Mouse (Mus musculus): ENCODE measurements around the gene Shroom3.

The Shroom3 gene

DNA sequence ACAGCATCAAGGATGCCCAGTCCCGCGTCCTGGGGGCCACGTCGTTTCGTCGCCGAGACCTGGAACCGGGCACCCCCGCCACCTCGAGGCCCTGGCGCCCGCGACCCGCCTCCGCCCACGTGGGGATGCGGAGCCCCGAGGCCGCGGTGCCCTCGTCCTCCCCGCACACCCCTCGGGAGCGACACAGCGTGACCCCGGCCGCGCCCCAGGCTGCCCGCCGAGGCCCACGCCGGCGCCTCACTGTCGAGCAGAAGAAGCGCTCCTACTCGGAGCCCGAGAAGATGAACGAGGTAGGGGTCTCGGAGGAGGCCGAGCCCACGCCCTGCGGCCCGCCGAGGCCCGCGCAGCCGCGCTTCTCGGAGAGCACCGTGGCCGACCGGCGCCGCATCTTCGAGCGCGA, 258.9 kb downstream of the Shroom3 start:
- no peak for DNase-seq

DNA sequence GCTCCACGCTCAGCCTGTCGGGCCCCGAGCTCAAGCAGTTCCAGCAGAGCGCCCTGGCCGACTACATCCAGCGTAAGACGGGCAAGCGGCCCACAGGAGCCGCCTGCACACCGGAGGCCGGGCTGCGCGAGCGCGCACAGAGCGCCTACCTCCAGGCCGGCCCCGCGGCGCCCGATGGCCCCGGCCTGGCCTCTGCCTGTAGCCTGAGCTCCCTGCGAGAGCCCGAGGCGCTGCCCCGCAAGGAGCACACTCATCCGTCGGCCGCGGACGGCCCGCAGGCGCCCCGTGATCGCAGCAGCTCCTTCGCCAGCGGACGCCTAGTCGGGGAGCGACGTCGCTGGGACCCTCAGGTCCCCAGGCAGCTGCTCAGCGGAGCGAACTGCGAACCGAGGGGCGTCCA, 259.3 kb downstream of the Shroom3 start:
- DNase-seq, result no peak

- no peak for DNase-seq
These were observed 261.6 kb downstream of the Shroom3 start for GRCm38 (mm10) chr5:92944867-92945266.

DNA sequence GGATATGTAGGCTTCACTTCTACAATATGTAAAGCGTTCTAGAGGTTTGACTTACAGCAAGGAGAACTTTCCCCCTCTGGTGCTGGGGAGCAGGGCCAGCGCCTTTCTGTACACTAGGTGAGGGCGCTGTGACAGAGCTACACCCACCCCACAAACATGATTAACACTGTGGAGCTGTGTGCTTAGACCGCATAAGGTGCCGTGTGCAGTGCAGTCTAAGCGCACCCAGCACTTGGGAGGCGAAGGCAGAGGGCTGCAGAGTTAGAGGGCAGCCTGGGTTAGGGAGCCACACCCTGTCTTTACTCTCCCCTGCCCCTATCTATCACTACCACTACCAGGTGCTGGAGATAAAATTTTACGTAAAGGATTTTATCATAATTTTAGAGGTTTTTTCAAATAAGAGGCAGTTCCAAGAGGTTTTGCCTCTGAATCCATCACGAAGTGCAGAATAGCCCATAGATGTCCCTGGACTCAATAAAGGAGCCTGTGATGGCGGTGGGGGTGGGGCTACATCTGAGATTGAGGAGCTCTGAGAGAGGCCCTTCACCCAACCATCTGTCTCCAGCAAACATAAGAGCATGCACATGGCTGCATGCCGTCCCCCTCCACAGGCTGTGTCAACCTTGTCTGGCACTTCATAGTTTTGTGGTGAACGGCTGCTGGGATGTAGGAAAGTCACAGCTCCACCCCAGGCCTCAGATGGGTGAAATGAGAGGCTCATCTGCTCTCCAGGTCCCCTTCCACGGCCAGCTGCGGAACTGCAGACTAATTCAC, 265.9 kb downstream of the Shroom3 start:
- no peak for DNase-seq

GRCm38 (mm10) chr5:92950583-92950982, 267.3 kb downstream of the Shroom3 start:
- no peak for DNase-seq

GRCm38 (mm10) chr5:92951079-92951478, 267.8 kb downstream of the Shroom3 start:
- DNase-seq, result no peak

DNA sequence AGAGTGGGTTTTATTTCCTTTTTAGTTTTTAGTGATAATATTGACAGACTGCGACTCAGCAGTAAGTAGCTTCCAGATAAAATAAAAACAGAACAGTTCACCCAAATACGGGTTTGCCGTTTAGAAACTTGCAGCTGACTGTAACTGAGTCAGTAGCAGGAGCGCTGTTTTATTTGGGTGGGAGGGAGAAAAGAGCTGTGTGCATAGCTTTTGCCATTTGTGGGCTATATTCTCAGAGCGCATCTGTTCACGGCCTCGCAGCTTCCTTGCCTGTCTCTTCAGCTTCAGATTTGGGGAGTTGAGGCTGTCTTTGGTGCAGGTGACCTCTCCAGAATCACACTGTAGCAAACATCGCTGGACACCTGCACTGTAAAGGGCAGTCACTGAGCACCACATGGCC, 270.6 kb downstream of the Shroom3 start:
- no peak for DNase-seq

DNA sequence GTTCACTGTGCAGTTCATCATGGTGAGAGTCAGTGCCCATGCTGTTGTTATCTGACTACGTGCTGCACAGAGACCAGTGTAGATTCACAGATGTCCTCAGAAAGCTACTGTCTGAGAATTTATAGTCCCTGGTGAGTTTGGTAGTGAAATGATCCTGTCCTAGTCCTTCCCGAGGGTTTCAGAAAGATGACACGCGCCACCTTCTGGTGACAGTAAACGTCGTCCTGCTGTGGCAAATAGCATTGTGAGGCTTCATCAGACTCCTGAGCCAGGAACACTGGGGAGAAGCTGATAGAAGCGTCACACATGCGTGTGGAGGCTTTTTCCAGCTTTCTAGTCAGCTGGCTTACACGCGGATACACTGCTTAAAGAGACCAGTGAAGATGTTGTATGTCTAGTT, 271.1 kb downstream of the Shroom3 start:
- DNase-seq, result peak; percentile 84

DNA sequence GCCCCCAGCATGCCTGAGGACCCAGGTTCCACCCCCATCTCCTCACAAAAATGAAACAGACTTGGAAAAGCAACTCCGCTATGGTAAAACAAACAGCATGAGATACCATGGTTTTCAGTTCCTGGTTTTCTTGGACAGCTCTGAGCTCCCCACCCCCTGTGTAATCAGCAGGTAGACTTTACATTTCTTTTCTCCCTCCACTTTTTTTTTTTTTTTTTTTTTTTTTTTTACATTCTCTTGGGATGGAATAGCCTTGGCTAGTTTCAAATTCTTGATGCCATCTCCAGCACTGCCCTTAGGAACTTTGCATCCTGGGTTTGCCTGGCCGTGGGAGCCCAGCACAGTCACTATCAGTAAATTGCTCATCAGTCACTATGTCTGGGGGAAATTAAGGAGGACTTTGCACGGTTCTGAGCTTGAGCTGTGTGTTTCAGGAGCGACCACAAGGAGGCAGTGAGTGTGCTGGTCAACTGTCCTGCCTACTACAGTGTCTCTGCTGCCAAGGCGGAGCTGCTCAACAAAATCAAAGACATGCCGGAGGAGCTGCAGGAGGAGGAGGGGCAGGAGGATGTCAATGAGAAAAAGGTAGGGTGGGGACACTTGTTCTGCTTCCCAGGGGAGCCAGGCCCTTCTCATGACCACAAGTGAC, 271.7 kb downstream of the Shroom3 start:
- DNase-seq, result no peak

- no peak for DNase-seq
These were observed 276.1 kb downstream of the Shroom3 start for GRCm38 (mm10) chr5:92959287-92959686.

- no peak for DNase-seq
These were observed 276.5 kb downstream of the Shroom3 start for GRCm38 (mm10) chr5:92959708-92960107.

- DNase-seq, result no peak
These were observed 278.1 kb downstream of the Shroom3 start for GRCm38 (mm10) chr5:92961353-92961752.

DNA sequence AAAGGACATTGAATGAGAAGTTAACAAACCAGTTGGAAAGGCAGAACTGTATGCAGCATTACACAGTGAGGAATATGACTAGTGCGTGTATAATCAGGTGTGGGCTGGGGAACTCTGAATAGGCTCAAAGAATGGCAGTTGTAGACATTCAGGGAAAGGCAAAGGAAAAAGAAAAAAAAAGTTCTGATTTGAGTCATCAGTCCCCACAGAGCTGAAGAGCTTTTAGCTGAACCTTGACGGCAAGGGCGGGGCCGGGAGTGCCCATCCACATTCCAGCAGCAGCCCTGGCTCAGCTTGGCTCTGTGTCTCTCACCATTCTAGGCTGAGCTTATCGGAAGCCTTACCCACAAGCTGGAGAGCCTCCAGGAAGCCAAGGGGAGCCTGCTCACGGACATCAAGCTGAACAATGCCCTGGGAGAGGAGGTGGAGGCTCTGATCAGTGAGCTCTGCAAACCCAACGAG, 278.6 kb downstream of the Shroom3 start:
- DNase-seq, result no peak

- no peak for DNase-seq
These were observed 281.5 kb downstream of the Shroom3 start for GRCm38 (mm10) chr5:92964691-92965090.

- DNase-seq, result no peak
These were observed 283.9 kb downstream of the Shroom3 start for GRCm38 (mm10) chr5:92967143-92967542.

GRCm38 (mm10) chr5:92967906-92968305, 284.7 kb downstream of the Shroom3 start:
- no peak for DNase-seq

- DNase-seq, result no peak
These were observed 286.2 kb downstream of the Shroom3 start for GRCm38 (mm10) chr5:92969443-92969842.

DNA sequence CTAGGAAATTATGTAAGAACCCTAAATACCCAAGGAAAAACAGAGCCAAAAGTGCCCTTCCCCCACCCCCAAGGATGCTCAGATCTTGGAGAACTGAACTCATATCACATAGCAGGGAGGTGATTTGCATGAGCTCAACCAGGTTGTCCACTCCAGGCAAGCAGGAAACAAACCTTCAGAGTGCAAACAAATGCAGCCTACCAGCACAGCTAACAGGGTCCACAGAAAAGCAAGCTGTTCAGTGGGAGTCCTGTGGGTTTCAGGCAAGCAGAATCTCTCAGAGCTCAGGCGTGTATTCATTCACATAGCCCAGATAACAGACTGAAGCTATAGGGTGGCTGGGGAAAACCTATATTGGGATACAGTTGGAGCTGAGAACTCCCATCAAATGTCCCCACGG, 286.7 kb downstream of the Shroom3 start:
- no peak for DNase-seq

DNA sequence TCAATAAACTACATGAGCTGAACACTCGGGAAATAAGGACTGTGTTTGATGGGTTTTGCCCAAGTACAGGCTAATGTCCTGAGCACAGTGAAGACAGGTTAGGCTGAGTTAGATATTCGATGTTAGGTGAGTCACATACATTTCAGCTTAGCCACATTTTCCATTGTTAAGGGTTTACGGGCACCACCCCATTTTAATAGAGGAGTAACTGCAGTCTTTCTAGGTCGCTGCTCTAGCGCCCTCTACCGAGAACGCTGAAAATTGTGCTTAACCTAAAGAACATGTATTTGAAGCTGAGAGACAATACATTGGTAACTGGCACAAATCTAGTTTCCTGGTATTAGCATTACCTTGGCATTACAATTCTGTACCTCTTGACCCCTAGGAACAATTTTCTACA, 287.2 kb downstream of the Shroom3 start:
- no peak for DNase-seq

GRCm38 (mm10) chr5:92980393-92980792, 297.2 kb downstream of the Shroom3 start:
- no peak for DNase-seq

- DNase-seq, result no peak
These were observed 297.6 kb downstream of the Shroom3 start for GRCm38 (mm10) chr5:92980862-92981261.

- no peak for DNase-seq
These were observed 299.4 kb downstream of the Shroom3 start for GRCm38 (mm10) chr5:92982673-92983072.

DNA sequence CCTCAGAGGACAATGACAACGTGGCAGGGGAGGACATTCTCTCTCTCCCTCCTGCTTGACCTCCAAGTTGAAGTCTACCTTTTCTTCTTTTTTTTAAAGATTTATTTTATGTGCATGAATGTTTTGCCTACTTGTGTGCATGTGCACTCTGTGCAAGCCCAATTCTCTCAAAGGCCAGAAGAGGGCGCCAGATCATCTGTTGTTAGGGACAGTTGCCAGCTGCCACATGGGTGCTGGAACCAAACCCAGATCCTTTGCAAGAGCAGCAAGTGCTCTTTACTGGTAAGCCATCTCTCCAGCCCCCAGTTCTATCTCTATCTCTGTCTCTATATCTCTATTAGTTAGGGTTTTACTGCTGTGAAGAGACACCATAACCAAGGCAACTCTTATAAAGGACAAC, 300.7 kb downstream of the Shroom3 start:
- DNase-seq, result no peak

DNA sequence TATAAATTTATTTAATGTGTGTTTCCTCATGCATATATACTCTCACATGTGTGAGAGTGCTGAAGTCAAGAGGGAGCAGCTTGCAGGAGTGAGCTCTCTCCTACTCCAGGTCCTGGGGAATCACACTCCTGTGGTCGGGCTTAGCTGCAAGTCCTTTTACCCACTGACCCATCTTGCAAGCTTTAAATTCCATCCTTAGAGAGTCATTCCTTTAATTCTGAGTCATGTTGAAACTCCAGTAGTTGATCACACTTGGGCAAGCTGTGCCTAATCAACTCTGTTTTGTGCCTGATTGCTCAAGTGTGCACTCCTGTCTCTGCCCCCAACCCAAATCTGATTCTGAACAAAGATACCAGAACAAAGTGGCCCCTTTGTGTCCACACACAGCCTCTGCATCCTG, 301.5 kb downstream of the Shroom3 start:
- no peak for DNase-seq

DNA sequence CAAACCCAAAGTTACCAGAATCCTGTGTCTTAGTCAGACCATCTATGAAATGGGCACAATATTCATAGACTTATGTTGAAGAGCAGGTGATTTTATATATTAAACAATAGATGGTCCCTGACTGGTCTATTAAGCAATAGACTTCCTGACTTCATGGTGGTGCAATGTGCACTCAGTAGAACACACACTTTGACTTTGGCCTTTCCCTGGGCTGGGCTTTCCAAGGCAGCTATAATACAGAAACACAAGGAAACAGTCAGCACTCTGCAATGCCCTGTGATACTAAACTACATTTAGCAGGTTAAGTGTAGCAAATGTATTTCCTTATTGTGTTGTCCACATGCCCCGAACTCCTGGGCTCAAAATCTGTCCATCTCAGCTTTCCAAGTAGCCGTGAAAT, 302.2 kb downstream of the Shroom3 start:
- DNase-seq, result no peak
